Mouse (Mus musculus) yolk sac, embryonic 10.5 days (tissue): ENCODE data around the gene Pet100.
"Not testable (repeated sequence)": the region's sequence is repeated elsewhere in the genome, so short reads cannot be mapped to it uniquely, and the experiment has no call there.

Source experiments
- DNase-seq: peaks from one replicate; pipeline ENCODE4 v3.0.0-alpha.2; 2017; ENCODE audit warnings: low spot score

Gene Pet100

DNA sequence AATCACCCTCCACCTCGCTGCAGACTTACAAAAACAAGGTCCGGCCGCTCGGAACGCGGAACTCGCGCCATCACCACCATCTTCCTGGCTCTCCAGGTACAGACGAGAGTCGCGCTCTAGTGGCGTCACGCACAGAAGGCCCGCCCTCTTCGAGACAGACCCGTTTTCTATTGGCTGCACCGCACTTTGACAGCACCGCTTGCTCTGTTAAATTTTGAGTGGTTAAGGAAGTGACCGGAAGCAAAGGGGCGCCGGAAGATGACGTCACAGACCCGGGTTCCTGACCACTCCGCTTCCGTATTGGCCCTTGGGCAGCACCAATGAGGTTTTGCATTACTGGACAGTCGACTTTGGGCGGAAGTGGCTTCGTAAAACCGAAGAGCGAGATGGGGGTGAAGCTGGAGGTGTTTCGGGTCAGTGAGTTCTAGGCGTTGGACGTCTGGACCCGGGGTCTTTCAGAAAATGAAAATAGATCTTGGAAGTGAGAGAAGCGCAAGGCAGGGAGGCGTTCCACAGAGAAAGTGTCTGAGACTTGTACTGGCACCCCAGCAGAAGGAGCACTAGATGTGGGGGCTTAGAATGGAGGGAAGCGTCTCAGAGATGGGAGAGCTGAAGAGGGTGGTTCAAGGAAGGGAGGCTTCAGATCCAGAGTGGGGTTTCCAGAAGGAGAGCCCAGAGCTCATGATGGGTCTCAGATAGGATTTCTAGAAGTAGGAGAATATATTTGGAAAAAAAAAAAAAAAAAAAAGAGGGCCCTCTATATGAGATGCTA is at the start of gene Pet100, which contains the start of gene Xab2:
Pet100 (plus strand) TSS at position 350 of the 772 bp plus-strand sequence.
Xab2 (minus strand) TSS at position 118 of the 772 bp plus-strand sequence.
- DNase-seq = peak; percentile 100

DNA sequence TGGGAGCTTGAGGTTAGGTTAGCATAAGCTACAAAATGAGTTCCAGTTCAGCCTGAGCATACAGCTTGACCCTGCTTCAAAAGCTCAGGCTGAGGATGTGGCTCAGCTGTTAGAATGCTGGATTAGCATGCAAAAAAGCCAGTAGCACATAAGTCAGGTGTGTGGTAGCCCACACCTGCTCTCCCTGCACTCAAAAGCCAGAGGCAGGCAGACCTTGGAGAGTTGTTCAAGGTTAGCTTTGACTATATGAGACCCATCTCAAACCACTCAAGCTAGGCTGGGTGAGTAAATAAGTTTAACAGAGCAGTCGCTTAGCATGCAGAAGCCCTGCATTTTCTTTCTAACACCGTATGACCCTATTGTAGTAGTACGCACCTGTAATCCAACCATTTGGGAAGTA is 46.8 kb upstream of the Pet100 start:
- no peak for DNase-seq

DNA sequence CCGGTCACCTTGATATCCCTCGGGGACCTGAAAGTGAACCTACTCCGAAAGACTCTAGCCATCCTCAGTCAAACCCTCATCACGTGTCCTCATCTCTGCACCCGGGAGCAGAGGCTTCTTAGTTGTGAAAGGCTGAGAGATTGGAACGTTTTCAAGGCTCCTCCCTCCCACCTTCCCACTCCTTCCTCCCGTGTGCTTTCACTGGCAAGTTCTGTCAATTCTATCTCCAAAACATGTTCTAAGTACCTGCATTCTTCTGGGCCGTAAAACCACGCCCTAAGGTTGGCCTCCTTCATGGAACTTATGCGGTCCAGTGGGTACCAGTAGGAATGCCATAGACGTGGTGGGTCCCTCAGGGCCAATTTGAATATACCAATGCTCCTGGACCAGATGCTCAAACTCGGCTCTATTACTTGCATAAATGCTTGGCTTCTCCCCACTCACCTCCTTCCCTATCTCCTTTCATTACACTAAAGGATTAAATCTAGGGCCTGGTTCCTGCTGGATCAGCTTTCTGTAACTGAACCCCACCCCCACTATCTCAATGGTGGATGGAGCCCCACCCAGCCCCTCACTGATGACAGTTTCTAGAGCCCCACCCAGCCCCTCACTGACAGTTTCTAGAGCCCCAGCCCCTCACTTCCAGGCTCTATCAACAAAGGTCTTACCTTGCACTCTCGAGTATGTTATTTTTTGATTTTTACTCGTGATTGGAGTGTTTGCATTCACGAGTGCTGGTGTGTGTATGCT is 45.0 kb upstream of the Pet100 start:
- no peak for DNase-seq

DNA sequence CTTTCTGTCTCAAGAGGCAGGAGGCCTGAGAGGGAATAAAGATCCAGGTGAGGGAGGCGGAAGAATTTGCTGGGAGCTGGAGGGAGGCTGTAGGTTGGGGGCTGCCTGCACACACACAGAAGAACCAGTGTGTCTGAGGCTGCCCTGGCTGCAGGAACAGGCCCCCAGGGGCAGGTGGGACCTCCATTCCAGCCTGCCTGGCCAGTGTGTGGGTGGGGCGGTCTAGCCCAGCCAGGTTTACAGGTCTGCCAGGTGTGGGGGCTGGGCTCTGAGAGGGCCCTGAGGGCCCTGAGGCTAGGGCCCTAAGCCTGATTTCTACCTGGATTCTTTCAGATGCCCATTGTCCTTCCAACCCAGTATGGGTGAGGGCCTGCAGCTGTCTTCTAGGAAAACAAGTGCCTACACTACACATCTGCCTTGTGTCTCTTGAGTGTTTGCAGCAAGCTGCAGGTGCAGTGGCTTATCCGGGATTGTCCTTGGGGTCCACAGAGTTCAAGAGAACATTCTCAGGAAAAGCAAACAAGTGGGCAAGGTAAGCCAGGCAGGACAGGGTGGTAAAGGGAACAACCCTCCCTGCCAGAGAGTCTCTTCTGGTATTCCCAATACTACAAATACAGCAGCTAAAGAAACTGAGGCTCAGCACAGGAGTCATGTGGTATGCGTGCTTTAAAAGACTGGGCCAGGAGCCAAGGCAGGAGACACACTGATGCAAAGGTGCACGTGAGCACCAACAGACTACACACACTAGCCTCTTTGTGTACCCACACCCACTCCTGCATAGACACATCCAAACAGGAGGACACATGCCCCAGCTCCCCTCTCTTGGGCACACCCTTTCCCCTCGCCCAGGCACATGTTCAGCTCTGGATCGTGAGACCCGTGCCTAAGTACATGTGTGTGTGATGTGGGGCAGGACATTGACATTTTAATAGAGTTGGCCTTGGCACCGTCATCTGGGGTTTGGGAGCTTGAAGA is 41.7 kb upstream of the Pet100 start:
- no peak for DNase-seq

DNA sequence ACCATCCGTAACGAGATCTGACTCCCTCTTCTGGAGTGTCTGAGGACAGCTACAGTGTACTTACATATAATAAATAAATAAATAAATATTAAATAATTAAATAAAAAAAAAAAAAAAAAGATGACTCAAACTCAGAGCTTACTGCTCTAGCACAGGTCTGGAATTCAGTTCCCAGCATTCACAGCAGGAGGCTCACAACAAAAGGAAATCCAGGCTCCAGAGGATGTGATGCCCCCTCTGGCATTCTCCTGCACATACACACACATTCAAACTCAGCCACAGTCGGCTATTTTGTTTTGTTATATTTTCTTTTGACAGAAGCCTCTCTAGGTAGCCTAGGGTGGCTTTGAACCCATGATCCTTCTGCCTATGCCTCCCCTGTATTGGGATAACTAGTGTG is 39.4 kb upstream of the Pet100 start:
- DNase-seq = not testable (repeated sequence)

DNA sequence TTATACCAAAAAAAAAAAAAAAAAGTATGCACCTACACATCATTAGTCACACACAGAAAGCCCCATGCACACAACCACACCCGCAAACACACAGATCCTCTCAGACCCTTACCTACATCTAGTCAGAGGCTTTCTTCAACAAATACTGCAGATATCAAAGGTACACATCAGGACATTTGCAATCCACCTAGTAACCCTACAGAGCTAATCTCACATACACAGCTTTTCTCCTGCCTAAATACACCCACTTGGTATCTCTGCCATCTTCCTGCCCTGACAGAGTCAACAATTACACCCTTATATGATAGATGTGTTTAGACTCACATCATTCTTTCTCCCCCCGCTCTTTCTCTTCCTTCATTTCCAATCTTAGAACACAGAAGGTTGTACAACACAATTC is 34.9 kb upstream of the Pet100 start:
- DNase-seq = no peak

DNA sequence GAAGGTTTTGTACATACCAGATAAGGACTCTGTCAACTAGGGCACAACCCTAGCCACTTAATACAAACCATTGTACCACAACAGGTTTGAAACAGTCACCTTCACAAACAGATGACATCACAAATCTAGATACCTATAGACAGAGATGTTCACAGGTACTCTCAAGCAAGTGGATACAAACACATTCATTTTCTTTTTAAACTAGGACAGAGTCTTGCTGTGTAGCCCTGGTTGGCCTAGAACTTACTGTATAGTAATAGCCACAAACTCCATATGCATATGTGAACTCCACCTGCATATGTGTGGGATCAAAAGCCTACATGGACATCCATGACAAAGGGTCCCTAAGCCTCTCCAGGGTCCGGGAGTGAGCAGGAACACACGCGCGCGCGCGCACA is 34.4 kb upstream of the Pet100 start, which contains the start of gene Camsap3:
Camsap3 (plus strand) TSS at position 301 of the 398 bp plus-strand sequence.
- no peak for DNase-seq

DNA sequence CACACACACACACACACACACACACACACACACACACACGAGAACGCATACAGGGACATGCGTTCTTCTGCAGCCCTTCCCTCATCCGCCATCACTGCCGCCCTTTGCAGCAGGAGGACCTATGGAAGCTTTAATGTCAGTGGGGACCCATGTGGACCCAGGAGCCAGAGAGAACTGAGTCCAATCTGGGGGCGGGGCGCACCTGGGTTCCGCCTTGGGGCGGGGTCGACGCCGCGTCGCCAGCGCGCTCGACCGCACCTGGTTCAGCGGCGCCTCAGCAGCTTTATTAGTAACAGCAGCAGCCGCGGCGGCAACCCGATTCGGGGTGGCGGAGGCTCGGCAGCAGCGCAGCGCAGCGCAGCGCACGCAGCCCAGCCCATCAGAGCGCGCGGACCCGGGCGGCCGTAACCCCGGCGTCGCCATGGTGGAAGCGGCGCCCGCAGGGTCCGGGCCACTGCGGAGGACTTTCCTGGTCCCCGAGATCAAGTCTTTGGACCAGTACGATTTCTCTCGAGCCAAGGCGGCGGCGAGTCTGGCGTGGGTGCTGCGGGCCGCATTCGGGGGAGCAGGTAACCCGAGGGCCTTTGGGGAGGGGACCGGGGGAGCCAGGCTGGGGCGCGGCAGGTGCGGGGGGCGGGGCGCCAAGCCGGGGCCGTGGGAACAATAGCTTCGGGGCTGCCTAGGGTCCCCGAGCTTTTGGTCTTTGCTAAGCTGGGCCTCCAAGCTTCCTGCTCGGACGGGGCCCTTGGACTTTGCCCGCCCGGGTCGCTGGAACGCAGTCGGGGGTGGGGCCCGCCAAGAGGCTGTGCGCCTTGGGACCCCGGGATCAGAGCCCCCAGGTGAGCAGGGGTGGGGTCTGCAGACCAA is 33.7 kb upstream of the Pet100 start:
- DNase-seq = peak; percentile 78

DNA sequence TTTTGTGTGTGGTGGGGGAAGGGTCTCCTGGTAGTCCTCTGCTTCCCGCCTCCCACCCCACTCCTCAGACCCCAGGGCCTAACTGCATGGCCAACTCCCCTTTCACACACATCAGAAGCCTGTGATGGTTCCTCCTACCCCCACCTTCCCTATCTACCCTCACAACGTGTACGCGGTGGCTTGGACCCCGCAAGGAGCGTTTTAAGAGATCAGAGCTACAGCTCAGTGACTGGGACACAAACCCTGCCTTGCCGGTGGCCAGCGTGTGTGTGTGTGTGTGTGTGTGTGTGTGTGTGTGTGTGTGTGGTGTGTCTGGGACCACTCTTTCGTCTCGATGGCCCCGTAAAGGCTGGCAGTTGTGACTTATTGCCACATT is 33.1 kb upstream of the Pet100 start:
- no peak for DNase-seq

DNA sequence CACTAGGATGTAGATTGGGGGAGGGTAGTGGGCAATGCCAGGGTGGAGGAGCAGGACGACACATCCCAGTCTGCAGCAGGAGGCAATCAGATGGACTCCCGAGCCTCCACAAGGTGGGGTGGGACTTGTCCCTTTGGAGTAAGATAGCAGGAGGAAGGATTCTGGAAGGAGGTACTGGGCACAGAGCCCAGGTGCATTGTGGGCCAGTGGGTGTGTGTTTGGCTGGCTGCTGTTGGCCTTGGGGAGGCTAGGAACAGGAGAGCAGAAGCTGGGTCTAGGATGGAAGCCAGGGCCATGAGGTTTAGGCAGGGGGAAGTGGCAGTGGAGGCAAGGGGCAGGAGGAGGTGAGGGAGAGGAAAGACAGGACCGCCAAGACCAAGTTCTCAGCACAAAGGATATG is 27.9 kb upstream of the Pet100 start:
- DNase-seq = no peak

DNA sequence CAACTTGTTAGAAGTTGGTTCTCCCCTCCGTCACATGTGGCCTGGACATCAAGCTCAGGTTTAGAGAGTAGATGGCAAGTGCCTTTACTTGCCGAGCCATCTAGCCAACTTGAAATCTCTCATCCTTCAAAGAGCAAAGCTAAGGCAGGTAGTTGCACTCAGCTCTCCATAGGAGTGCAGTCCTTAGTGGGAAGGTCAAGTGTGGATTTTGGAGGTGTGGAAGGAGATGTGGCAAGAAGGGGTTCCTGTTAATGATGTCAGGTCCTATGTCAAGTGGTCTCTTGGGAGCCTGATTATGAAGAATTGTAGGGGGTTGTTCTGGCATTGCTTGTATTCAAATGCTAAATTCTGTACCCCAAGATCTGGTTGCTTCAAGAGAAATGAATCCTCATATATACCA is 26.9 kb upstream of the Pet100 start:
- no peak for DNase-seq

DNA sequence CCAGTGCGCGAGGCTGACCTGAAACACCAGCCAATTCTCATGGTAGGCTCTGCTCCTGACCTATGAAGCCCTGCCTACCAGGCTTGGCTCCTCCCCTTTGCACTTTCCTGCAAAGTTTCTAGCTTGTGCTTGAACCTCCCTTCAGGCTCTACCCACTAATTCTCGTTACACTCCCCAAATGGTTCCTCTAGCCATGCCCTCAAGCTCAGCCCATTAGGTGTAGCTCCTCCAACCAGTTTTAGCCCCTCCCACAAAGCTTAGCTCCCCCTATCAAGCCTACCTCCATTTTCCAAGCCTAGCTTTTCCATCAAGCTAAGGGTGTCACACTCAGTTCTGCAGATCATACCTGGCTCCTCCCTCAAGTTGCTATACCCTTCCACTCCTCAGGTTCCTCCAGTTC is 23.3 kb upstream of the Pet100 start:
- no peak for DNase-seq

DNA sequence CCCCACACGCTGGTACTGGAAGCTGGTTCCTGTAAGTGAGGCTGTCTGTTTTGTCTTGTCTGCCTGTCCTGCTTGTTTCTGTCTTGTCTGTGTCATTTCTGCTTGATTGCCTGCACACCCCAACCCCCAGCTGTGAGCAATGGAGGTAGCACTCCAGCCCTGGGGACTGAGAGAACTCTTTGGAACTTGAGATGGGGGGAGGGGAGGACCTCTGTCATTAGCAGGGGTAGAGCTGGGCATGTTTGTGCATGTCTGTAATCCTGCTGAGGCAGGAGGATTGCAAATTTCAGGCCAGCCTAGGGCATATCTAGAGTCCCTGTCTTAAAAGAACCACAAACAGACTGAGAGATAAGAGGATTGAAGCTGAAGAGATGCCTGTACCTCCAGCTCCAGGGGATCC is 22.1 kb upstream of the Pet100 start:
- DNase-seq = no peak

DNA sequence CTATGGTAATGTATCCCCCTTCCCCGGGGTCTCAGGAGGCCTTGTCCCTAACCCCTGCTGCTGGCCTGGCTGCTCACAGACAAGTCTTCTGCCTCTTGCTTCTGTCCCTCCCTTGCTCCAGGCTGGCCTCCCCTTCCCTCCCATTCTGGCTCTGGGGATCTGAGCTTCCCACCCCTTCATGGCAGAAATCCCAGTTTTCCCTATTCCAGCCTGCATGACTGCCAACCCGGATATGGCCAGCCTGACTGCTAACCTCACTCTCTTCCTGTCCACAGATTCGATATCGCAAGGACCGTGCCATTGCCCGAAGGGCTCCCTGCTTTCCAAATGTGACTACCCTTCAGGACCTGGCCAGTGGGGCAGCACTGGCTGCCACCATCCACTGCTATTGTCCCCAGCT is 20.9 kb upstream of the Pet100 start:
- DNase-seq = no peak

DNA sequence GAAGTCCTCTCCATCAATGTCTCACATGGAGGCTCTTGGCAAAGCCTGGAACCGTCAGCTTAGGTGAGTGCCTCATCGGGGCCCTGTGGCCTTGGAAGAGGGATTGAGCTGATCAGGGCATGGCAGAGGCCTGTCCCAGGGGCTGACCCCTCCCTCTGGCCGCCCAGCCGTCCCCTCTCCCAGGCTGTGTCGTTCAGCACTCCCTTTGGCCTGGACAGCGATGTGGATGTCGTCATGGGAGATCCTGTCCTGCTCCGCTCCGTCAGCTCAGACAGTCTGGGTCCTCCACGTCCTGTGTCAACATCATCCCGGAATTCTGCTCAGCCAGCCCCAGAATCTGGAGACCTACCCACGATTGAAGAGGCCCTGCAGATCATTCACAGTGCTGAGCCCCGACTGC is 17.9 kb upstream of the Pet100 start:
- DNase-seq = no peak

DNA sequence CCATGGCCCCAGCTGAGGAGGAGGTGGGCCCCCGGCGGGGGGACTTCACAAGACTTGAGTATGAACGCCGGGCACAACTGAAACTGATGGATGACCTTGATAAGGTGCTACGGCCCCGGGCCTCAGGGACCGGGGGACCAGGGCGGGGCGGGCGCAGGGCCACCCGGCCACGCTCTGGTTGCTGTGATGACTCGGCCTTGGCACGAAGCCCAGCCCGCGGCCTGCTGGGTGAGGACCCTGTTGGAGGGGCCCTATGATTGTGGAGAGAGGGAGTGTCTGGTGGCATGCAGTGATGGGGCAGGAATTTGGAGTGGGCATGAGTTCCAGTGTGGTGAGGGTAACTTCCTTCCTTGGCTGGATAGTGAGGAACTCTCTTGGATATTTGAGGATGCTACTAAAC is 14.8 kb upstream of the Pet100 start:
- no peak for DNase-seq

DNA sequence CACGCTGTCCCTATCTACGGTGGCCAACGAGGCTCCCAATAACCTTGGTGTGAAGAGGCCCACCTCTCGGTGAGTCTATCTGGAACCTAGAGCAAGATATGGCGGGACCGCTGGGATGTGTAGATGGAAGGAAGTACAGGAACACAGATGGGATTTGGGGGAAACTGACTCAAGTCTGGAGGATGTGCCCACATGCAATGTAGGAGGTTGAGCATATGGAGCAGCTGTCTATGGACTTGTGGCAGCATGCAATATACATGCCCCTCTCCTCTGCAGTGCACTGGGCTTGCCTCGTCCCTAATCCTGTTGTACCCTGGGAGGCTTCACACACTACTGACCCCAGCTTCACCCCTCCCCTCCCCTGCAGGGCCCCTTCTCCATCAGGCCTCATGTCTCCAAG is 13.5 kb upstream of the Pet100 start:
- no peak for DNase-seq

DNA sequence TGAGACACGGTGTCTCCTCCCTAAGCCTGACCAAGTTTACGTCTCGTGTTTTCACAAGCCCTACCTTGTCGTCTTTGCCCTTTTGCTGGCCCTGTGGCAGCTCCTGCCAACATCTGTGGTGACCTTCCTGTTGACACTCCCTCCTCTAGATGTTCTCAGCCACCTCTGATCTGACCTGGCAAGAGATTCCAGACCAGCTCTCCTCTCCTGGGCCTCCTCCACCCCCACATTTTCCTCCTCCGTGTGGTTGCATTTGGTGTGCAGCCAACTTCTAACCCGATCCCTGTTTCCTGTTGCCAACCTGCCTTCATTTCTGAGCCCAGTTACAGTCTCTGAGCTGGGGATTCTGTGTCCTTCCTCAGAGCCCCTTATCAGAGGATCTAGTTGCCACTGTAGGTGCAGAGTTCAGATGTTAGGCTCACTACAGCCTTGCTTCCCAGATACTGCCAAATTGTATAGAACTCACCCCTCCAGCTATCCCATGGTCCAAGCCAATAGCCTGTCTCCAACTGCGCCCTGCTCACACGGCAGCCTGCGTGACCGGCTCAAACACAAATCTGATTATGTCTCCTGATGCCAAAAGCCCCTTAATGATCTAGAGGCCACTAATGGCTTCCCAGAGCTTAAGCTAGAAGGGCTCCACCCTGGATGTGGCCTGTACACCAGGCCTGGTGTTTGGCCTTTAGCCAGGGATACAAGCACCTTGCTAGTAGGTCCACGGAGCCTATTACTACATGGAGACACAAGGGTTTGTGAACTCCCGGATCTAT is 12.1 kb upstream of the Pet100 start:
- DNase-seq = no peak

DNA sequence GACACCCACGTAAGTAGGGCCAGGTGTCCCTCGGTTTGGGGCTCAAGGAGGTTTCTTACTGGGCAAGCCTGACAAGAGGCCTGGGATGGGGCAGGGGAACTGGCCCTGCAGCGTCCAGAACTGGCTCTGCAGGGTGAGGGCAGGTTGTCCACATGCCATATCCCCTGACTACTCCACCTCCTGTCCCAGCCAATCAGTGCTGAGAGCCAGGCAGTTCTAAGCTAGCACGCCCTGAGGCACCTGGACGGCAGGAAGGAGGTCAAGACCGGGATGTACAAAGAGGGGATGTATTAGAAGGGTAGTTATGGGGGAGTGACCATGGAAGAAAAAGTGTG is 11.6 kb upstream of the Pet100 start:
- no peak for DNase-seq

DNA sequence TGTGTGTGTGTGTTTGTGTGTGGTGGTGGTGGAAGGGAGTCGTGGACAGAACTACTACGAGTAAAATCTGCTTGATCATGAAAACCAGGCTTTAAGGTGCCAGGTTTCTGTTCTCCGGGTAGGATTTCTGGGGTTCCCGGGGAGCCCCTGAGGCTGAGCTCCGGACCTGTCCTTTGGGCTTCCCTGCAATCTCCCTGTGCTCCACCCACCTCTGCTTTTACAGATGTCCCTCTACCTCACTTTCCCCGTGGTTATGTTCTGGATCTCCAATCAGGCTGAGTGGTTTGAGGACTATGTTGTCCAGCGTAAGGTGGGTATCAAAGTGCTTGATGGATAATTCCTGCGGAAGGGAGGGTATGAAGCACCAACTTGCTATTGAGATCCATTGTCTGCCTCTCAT is 771 bp downstream of the Pet100 start:
- no peak for DNase-seq

DNA sequence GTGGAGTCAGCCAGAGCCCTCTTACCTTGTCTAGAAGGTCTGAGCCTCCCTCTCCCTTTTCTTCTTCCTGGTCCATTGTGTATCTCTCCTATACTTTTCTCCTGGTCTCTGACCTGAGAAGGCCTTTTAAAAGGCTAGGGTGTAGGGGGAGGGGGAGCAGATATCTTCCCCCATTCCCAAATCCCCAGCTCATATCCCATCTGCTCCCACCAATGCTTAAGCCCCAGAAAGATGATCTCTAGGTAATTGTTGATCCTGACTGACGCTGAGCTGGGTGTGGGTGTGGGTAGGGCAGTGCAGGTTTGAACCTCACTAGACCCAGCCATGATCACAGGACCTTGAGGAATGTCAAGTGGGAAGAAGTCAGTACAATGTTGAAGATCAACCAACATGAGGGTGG is 4.1 kb downstream of the Pet100 start, which contains the start of gene Pcp2:
Pcp2 (minus strand) TSS at position 101 of the 400 bp plus-strand sequence.
- no peak for DNase-seq
